Mouse (Mus musculus) cortical plate, adult 2 months (tissue): Measurements from ENCODE around the gene Atg4a-ps.

Experiments used
- CTCF ChIP-seq: fragments of 200-500 bp; IDR thresholded peaks from 2 replicates; pipeline ENCODE4 v1.5.1; 2011; ENCODE audit warnings: mild to moderate bottlenecking, control low read depth, low read length; ENCODE audit not compliant: insufficient read depth; ENCODE audit errors: extremely low read depth
- POLR2A ChIP-seq: fragments of 200-500 bp; IDR thresholded peaks from 2 replicates; pipeline ENCODE4 v1.6.1; 2011; ENCODE audit warnings: mild to moderate bottlenecking, low read length, control low read depth; ENCODE audit not compliant: insufficient read depth; ENCODE audit errors: extremely low read depth

DNA sequence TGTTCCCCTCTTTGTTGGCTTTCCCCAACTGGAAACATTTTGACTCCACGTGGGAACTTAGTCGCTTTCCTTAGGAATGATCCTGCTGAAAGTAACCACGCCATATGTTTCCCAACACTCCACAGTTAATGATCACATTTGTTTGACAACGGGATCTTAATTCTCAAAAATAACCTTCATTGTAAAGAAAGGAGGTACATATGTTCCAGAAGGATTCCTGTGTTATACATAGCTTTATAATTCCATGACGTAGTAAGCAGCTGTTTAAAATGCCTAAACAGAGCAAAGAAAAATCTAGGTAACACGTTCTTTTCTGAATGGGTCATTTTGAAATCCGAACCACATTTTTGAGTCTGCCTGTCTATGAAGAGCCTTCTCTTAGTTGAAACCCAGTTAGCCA, 12.7 kb downstream of the Atg4a-ps start:
- no peak for TF ChIP-seq CTCF
- no peak for TF ChIP-seq POLR2A
